Mouse (Mus musculus) ES-Bruce4 (cell line): ENCODE data around the gene Deaf1.

Experiments used
- CTCF ChIP-seq: IDR thresholded peaks from one replicate; pipeline ENCODE4 v1.8.1; 2011; ENCODE audit warnings: low read depth, low read length
- EP300 ChIP-seq: IDR thresholded peaks from 2 replicates; pipeline ENCODE4 v1.6.1; 2011; ENCODE audit warnings: low read depth, low read length; ENCODE audit not compliant: insufficient read depth
- POLR2A ChIP-seq: IDR thresholded peaks from one replicate; pipeline ENCODE4 v1.8.1; 2011; ENCODE audit warnings: low read length; ENCODE audit not compliant: insufficient read depth

DNA sequence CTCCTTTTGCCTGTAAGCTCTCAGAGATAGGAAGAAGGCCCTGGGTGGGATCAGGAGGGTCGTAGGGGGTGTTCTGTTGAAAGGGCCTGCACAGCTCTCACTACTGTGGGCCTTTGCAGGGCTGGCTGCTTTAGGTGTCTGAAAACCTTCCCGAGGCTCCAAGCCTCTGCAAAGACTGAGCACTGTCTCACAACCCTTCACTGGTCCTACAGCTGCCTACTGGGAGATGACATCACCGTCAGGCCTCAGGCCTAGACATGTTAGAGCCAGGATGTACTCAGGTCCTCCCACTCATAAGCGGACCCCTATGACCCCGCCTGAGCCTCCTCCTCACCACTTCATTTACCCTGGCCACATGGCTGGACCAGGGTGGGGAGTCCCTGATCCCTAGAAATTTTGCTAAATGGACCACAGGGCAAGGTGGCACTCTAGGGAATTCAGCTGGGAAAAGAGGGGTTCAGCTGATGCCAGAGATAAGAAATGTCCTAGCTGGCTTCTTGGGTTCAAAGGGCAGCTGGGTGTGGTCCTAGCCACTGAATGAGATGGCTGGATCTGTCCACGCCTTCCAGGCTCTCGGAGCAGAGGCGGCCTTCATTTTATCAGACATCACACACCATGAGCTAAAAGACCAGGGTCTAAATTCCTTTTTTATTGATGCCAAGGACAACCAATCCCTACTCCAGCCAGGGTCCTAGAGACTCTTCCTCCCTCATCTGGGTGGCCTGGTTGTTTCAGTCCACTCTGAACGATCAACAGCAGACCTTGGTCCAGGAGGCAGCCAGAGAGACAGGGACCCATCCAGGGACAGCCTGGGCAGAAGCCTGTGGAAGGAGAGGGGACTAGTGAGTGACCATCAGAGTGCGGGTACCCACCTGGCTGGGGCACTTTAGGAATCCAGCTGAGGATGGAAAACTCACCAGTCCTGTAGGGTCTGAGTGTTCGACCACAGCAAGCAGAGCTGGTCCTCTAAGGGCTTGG, 49.5 kb downstream of the Deaf1 start:
- TF ChIP-seq EP300, result no peak
- no peak for TF ChIP-seq CTCF
- no peak for TF ChIP-seq POLR2A
